ENCODE assay signal across 21 mouse cellular contexts in genomic region chr16:9664060-9664459, GRCm38 (mm10).
DNase-seq lines count a peak whose midpoint lies in the region; ATAC-seq and TF ChIP-seq lines count a peak whose summit lies in the region.
"Had no signal": no experiment of that assay in that cellular context is flagged by ENCODE, and none has a peak within 500 bp of the region (broad histone marks: within the 10 kb centered on the region; RNA-seq: fewer than 3 reads in every experiment).

No protein-coding gene starts in this region.

- peak overlapping the region; percentile 72 for H3K27ac ChIP-seq in left cerebral cortex, adult 2 months
- no peak overlapping the region; the same call in 1 of the 2 replicates for H3K27ac ChIP-seq in lung, postnatal 0 days (ENCODE audit: low read length)
- H3K27ac ChIP-seq in kidney, embryonic 14.5 days (ENCODE audit: low read depth, low read length), result no peak overlapping the region
- H3K27ac ChIP-seq in gastrocnemius, adult 2 months, result no peak overlapping the region
- H3K27ac ChIP-seq: embryonic facial prominence, embryonic 15.5 days; forebrain, embryonic 12.5 days; heart, adult 2 months; heart, embryonic 15.5 days; hindbrain, embryonic 13.5 days had no signal

- no peak overlapping the region for H3K9ac ChIP-seq in lung, postnatal 0 days (replicated peaks; ENCODE audit: low read depth)
- no peak overlapping the region for H3K9ac ChIP-seq in kidney, embryonic 14.5 days (ENCODE audit: low read depth, low read length)
- H3K9ac ChIP-seq: embryonic facial prominence, embryonic 15.5 days; forebrain, embryonic 12.5 days; heart, embryonic 15.5 days; hindbrain, embryonic 13.5 days had no signal

- H3K36me3 ChIP-seq in lung, postnatal 0 days (ENCODE audit: insufficient read depth, low read length), result no peaks in the 10 kb centered on the region
- H3K36me3 ChIP-seq in kidney, embryonic 14.5 days (ENCODE audit: control insufficient read depth, insufficient read depth, low read length), result no peaks in the 10 kb centered on the region
- H3K36me3 ChIP-seq: embryonic facial prominence, embryonic 15.5 days; forebrain, embryonic 12.5 days; heart, embryonic 15.5 days; hindbrain, embryonic 13.5 days had no signal

- no peak for DNase-seq in left cerebral cortex, adult 2 months (ENCODE audit: extremely low spot score in 1 of 2, low spot score in 2 of 2)
- no peak for DNase-seq in left cerebral cortex, postnatal 14 days (ENCODE audit: low spot score in 2 of 2)
- peak; percentile 38 for DNase-seq in brain, adult 2 months (ENCODE audit: low read depth, low spot score)
- peak; percentile 55 for DNase-seq in lung, postnatal 0 days (ENCODE audit: low spot score)
- DNase-seq in lung, postnatal 4 days, result peak; percentile 37 to 81
- DNase-seq in gastrocnemius, adult 2 months, result no peak
- DNase-seq: adrenal gland, postnatal 10 days; cerebellum, adult 18-20 months; cerebellum, adult 9-11 months; embryo, embryonic 11 days; gastrocnemius, postnatal 14 days; heart, adult 2 months; heart, postnatal 14 days had no signal

- peak; percentile 35; the same call in 1 of the 2 replicates for TF ChIP-seq EP300 in lung, postnatal 0 days (IDR thresholded peaks at IDR 0.05)

- intact Hi-C loops in left cerebral cortex, adult 2 months (cut with DNase I), result no loop called here
- intact Hi-C loops in left cerebral cortex, postnatal 14 days (cut with DNase I), result no loop called here
- intact Hi-C loops in gastrocnemius, adult 2 months (cut with DNase I), result no loop called here

- H3K4me1 ChIP-seq in lung, postnatal 0 days (ENCODE audit: insufficient read depth, low read depth, low read length), result no peaks in the 10 kb centered on the region
- no peaks in the 10 kb centered on the region for H3K4me1 ChIP-seq in kidney, embryonic 14.5 days (ENCODE audit: control insufficient read depth, insufficient read depth, low read length)
- H3K4me1 ChIP-seq: embryonic facial prominence, embryonic 15.5 days; forebrain, embryonic 12.5 days; heart, embryonic 15.5 days had no signal

- no peaks in the 10 kb centered on the region for H3K9me3 ChIP-seq in lung, postnatal 0 days (ENCODE audit: low read length)
- H3K9me3 ChIP-seq in kidney, embryonic 14.5 days (ENCODE audit: control insufficient read depth, low read length), result no peaks in the 10 kb centered on the region
- H3K9me3 ChIP-seq: embryonic facial prominence, embryonic 15.5 days; forebrain, embryonic 12.5 days; heart, embryonic 15.5 days; hindbrain, embryonic 13.5 days had no signal

- no peak overlapping the region for H3K4me3 ChIP-seq in left cerebral cortex, adult 2 months
- H3K4me3 ChIP-seq in lung, postnatal 0 days (ENCODE audit: low read depth, low read length), result no peak overlapping the region
- no peak overlapping the region for H3K4me3 ChIP-seq in kidney, embryonic 14.5 days (ENCODE audit: low read length)
- no peak overlapping the region for H3K4me3 ChIP-seq in gastrocnemius, adult 2 months
- H3K4me3 ChIP-seq: embryonic facial prominence, embryonic 15.5 days; erythroblast, embryonic 14.5 days; forebrain, embryonic 12.5 days; heart, adult 2 months; heart, embryonic 15.5 days; hindbrain, embryonic 13.5 days had no signal

- no peak for TF ChIP-seq CTCF in left cerebral cortex, adult 2 months (IDR thresholded peaks at IDR 0.05)
- TF ChIP-seq CTCF in lung, postnatal 0 days (IDR thresholded peaks at IDR 0.05), result no peak
- no peak for TF ChIP-seq CTCF in gastrocnemius, adult 2 months (IDR thresholded peaks at IDR 0.05)

- no peak overlapping the region for H3K4me2 ChIP-seq in lung, postnatal 0 days (replicated peaks; ENCODE audit: low read depth, low read length)
- H3K4me2 ChIP-seq in kidney, embryonic 14.5 days (replicated peaks; ENCODE audit: low read depth, low read length), result no peak overlapping the region
- H3K4me2 ChIP-seq: embryonic facial prominence, embryonic 15.5 days; forebrain, embryonic 12.5 days; heart, embryonic 11.5 days; heart, embryonic 15.5 days; hindbrain, embryonic 13.5 days had no signal

- no peaks in the 10 kb centered on the region for H3K27me3 ChIP-seq in lung, postnatal 0 days (replicated peaks; ENCODE audit: insufficient read depth, low read length)
- H3K27me3 ChIP-seq in kidney, embryonic 14.5 days (ENCODE audit: control insufficient read depth, insufficient read depth, low read length), result no peaks in the 10 kb centered on the region
- H3K27me3 ChIP-seq: embryonic facial prominence, embryonic 15.5 days; forebrain, embryonic 12.5 days; heart, embryonic 15.5 days; hindbrain, embryonic 13.5 days had no signal

- ATAC-seq in lung, postnatal 0 days, result peak; percentile 84
- no peak for ATAC-seq in kidney, embryonic 14.5 days (ENCODE audit: low FRiP score, low TSS enrichment)
- ATAC-seq: forebrain, embryonic 16.5 days had no signal

- 42% methylated on average over 3 of the region's 3 CpGs for WGBS in lung, postnatal 0 days
- 83% methylated on average over 3 of the region's 3 CpGs for WGBS in kidney, embryonic 14.5 days

Comparison
In these comparisons a context has a peak if more than half of its experiments do, and no peak if none do; other contexts are left out.
1. DNase-seq: peak in brain, adult 2 months (single experiment), lung, postnatal 0 days (single experiment) and lung, postnatal 4 days (2 of 2); none in left cerebral cortex, adult 2 months (0 of 2), left cerebral cortex, postnatal 14 days (0 of 2) and gastrocnemius, adult 2 months (single experiment).